Mouse (Mus musculus): ENCODE measurements around the gene Slc9a2. TPM values are rescaled to one million over a fixed set of nuclear protein-coding genes. Genes with fewer than 3 reads are reported as not detected.
"Not testable (repeated sequence)": the region's sequence is repeated elsewhere in the genome, so short reads cannot be mapped to it uniquely, and the experiment has no call there.

Gene Slc9a2
- total RNA-seq, 2 experiments from 2014 or later: 1.6 to 2.5 TPM

- intact Hi-C loops (cut with DNase I): no loop called here
- no peak for DNase-seq
These were observed 24.7 kb downstream of the Slc9a2 start for GRCm38 (mm10) chr1:40705099-40705498.

GRCm38 (mm10) chr1:40714950-40715349, 34.6 kb downstream of the Slc9a2 start:
- intact Hi-C loops (cut with DNase I): no loop called here
- no peak for DNase-seq

GRCm38 (mm10) chr1:40726051-40726450, 45.7 kb downstream of the Slc9a2 start:
- no peak for DNase-seq
- intact Hi-C loops (cut with DNase I): no loop called here

- intact Hi-C loops (cut with DNase I): no loop called here
- DNase-seq: no peak
These were observed 47.0 kb downstream of the Slc9a2 start for GRCm38 (mm10) chr1:40727404-40727803.

GRCm38 (mm10) chr1:40728636-40729035, 48.3 kb downstream of the Slc9a2 start:
- intact Hi-C loops (cut with DNase I): no loop called here
- no peak for DNase-seq

GRCm38 (mm10) chr1:40737671-40738070, 57.3 kb downstream of the Slc9a2 start:
- DNase-seq: no peak
- intact Hi-C loops (cut with DNase I): no loop called here

GRCm38 (mm10) chr1:40738246-40738645, 57.9 kb downstream of the Slc9a2 start:
- intact Hi-C loops (cut with DNase I); DNase-seq: not testable (repeated sequence)

- intact Hi-C loops (cut with DNase I): no loop called here
- no peak for DNase-seq
These were observed 60.4 kb downstream of the Slc9a2 start for GRCm38 (mm10) chr1:40740739-40741138.

GRCm38 (mm10) chr1:40746089-40746488, 65.7 kb downstream of the Slc9a2 start:
- intact Hi-C loops (cut with DNase I): no loop called here
- no peak for DNase-seq

- intact Hi-C loops (cut with DNase I): loop anchor here (10.0 kb wide), 1 partner anchor 175 kb away; the partner anchor contains the start of gene Slc9a4
- DNase-seq: no peak
These were observed 79.5 kb downstream of the Slc9a2 start for GRCm38 (mm10) chr1:40759751-40760445.

- no peak for DNase-seq
- intact Hi-C loops (cut with DNase I): loop anchor here (10.0 kb wide), 1 partner anchor 179 kb away; the partner anchor contains the start of gene Slc9a4
These were observed 83.7 kb downstream of the Slc9a2 start for GRCm38 (mm10) chr1:40764042-40764441.

GRCm38 (mm10) chr1:40764701-40765275, 84.4 kb downstream of the Slc9a2 start:
- intact Hi-C loops (cut with DNase I): loop anchor here (10.0 kb wide), 1 partner anchor 180 kb away; the partner anchor contains the start of gene Slc9a4
- no peak for DNase-seq

GRCm38 (mm10) chr1:40765521-40765920, 85.1 kb downstream of the Slc9a2 start:
- intact Hi-C loops (cut with DNase I): loop anchor here (10.0 kb wide), 1 partner anchor 181 kb away; the partner anchor contains the start of gene Slc9a4
- DNase-seq: no peak

- no peak for DNase-seq
- intact Hi-C loops (cut with DNase I): loop anchor here (10.0 kb wide), 1 partner anchor 183 kb away; the partner anchor contains the start of gene Slc9a4
These were observed 87.2 kb downstream of the Slc9a2 start for GRCm38 (mm10) chr1:40767588-40767987.

GRCm38 (mm10) chr1:40768606-40769005, 88.2 kb downstream of the Slc9a2 start:
- intact Hi-C loops (cut with DNase I): loop anchor here (10.0 kb wide), 1 partner anchor 184 kb away; the partner anchor contains the start of gene Slc9a4
- peak; percentile 49 for DNase-seq

- DNase-seq: no peak
- intact Hi-C loops (cut with DNase I): loop anchor here (10.0 kb wide), 1 partner anchor 185 kb away; the partner anchor contains the start of gene Slc9a4
These were observed 89.0 kb downstream of the Slc9a2 start for GRCm38 (mm10) chr1:40769331-40769894.

GRCm38 (mm10) chr1:40771196-40771970, 91.0 kb downstream of the Slc9a2 start:
- intact Hi-C loops (cut with DNase I): no loop called here
- DNase-seq: no peak

GRCm38 (mm10) chr1:40773234-40773633, 92.9 kb downstream of the Slc9a2 start:
- intact Hi-C loops (cut with DNase I): no loop called here
- DNase-seq: no peak

GRCm38 (mm10) chr1:40774040-40774439, 93.7 kb downstream of the Slc9a2 start:
- intact Hi-C loops (cut with DNase I): no loop called here
- DNase-seq: no peak

- no peak for DNase-seq
- intact Hi-C loops (cut with DNase I): no loop called here
These were observed 95.7 kb downstream of the Slc9a2 start for GRCm38 (mm10) chr1:40776102-40776501.

- DNase-seq: no peak
- intact Hi-C loops (cut with DNase I): no loop called here
These were observed 96.4 kb downstream of the Slc9a2 start for GRCm38 (mm10) chr1:40776763-40777162.
